Mouse (Mus musculus): ENCODE data around the gene Thsd7a. TPM values are rescaled to one million over a fixed set of nuclear protein-coding genes. Genes with fewer than 3 reads are reported as not detected.

The Thsd7a gene
- polyA plus RNA-seq, 1 experiment from 2014 or later, result 2.7 TPM

DNA sequence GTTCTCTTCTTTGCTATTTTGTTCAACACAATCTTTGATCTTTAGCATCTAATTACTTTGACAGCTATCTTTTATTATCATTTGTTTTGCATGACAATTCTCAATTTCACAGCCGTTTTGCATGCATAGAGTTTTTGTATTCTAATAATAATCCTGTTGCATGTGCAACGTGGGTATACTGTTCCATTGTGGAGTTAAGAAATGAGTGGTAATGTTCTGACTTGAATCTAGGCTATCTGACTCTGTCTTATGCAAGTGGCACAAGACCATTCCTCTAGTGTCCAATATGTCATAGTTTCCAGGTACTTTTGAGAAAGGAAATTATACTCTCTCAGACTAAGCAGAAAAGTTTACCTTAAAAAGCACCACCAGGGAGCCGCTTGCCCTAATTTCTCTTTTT is 206.7 kb downstream of the Thsd7a start:
- Histone ChIP-seq H3K27me3 (ENCODE audit: insufficient read depth, poor library complexity, severe bottlenecking) (no peaks in the 10 kb centered on the region), H3K9me3 (no peaks in the 10 kb centered on the region), H3K36me3 (no peaks in the 10 kb centered on the region), H3K4me1 (no peaks in the 10 kb centered on the region), H3K27ac (no peak overlapping the region), H3K4me3 (no peak overlapping the region)
- WGBS, result 68% methylated on average over 3 of the region's 3 CpGs
- DNase-seq (ENCODE audit: low spot score), result no peak

DNA sequence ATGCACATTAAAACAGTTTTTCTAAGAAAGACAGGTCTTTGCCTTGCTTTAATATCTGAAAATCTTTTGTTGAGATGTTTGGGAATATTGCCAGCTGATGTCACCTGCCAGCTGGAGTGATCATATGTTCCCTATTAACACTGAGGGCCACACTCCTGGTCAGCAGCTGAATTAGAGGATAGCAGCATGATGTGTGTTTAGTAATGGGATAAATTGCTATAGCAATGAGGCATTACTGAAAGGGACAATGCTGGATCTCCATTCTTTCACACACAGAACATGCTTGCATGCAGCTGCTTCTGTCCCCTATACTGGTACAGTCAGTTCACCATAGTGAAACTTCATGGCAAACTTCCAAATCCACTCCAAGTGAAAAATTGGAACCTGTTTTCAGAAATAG is 230.1 kb downstream of the Thsd7a start:
- H3K4me1 ChIP-seq, result no peaks in the 10 kb centered on the region
- H3K4me3 ChIP-seq, result no peak overlapping the region
- DNase-seq (ENCODE audit: low spot score), result no peak

DNA sequence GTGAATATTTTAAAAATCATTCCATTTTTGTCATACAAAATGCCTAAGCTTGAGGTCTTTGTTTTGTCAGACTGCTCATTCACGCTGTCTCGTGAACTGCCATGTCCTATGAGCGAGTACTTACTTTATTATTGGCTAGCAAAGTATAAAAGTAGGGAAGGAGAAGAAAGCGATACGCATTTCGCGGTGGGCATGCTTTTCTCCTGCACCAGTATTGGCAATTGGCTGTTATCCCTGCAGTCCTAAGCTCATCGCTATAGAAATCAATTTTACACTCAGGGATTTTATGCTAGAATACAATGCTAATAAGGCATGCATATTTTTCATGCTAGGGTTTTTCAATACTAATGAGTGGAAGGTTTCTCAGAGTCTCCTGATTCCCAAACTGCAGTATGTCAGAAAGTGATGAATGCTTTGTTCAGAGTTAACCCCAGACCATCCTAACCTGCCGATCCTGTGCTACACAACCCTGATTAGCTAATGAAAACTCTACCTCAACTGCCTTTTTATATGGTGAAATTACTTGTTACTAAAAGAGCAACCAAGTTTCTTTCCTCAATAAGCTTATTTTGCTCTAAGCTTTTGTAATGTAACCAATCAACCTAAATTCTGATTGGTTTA is 230.8 kb downstream of the Thsd7a start:
- H3K27me3 ChIP-seq (ENCODE audit: insufficient read depth, poor library complexity, severe bottlenecking), result no peaks in the 10 kb centered on the region
- WGBS, result 85% methylated on average over 9 of the region's 9 CpGs
- no peak overlapping the region for H3K27ac ChIP-seq
- H3K36me3 ChIP-seq, result no peaks in the 10 kb centered on the region
- no peak overlapping the region for H3K4me3 ChIP-seq
- no peak for DNase-seq (ENCODE audit: low spot score)
- no peaks in the 10 kb centered on the region for H3K9me3 ChIP-seq
- H3K4me1 ChIP-seq, result no peaks in the 10 kb centered on the region

More for the DNA sequence above, 230.1 kb downstream of the Thsd7a start:
- H3K27me3 ChIP-seq (ENCODE audit: insufficient read depth, poor library complexity, severe bottlenecking), result no peaks in the 10 kb centered on the region
- H3K36me3 ChIP-seq, result no peaks in the 10 kb centered on the region
- no peaks in the 10 kb centered on the region for H3K9me3 ChIP-seq
- H3K27ac ChIP-seq, result no peak overlapping the region

DNA sequence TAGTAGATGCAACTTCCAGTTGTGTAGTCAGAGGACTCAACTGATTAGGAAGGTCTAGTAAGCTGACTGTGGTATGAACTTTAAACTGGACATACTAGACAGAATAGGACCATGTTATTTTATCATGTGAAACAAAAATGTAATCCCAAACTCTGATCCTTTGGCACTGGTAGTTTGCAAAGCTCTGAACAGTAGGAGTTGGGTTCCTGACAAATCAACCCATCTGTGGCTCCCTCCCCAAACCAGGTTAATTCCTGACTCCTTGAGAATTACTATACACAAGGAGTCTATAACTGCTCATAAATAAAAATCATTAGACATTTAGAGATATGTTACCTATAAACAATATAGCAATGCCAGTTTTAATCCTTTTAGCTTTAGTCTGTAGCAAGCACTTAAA is 231.5 kb downstream of the Thsd7a start:
- Histone ChIP-seq H3K36me3 (no peaks in the 10 kb centered on the region), H3K4me3 (no peak overlapping the region), H3K27ac (no peak overlapping the region), H3K27me3 (ENCODE audit: insufficient read depth, poor library complexity, severe bottlenecking) (no peaks in the 10 kb centered on the region), H3K9me3 (no peaks in the 10 kb centered on the region), H3K4me1 (no peaks in the 10 kb centered on the region)
- no peak for DNase-seq (ENCODE audit: low spot score)

DNA sequence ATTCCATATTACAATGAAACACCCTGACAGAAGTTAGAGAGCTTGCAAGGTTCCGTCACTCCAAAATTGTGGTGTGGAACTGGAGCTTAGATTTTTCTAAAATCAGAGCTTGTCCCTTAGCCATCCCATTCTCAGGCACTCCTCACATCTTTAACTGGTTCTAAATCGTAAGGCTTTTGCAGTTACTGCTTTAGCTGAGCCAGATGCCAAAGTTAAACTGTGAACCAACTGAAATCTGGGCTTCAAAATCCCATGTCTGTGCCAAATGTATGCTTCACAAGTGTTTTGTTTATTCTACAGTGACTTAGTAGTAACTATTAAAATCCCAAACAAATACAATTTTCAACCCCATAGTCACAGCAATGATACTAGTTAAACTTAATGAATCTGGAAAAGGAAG is 242.3 kb downstream of the Thsd7a start:
- Histone ChIP-seq H3K36me3 (no peaks in the 10 kb centered on the region), H3K4me3 (no peak overlapping the region), H3K27me3 (ENCODE audit: insufficient read depth, poor library complexity, severe bottlenecking) (no peaks in the 10 kb centered on the region), H3K27ac (no peak overlapping the region), H3K4me1 (no peaks in the 10 kb centered on the region), H3K9me3 (no peaks in the 10 kb centered on the region)
- WGBS, result 81% methylated on average over 2 of the region's 2 CpGs
- no peak for DNase-seq (ENCODE audit: low spot score)

DNA sequence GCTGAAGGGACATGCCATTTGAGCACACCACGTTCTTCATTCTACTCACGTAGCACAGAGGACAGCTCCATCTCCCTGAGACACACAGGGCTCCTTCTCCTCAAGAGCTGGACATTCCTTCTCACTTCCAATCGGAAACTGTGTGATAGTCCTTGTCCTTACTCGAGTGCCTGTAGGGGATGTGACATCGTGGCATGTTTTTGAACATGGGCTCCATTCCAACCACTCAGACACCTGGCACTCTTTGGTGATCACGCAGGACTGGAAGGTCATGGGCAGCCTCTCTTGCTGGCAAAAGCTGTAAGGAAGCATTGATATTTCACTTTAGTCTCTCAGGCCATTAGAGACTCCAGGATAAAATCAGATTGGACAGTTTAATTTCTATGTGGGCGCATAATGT is 245.3 kb downstream of the Thsd7a start:
- DNase-seq (ENCODE audit: low spot score), result no peak
- Histone ChIP-seq H3K4me1 (no peaks in the 10 kb centered on the region), H3K27ac (no peak overlapping the region), H3K27me3 (ENCODE audit: insufficient read depth, poor library complexity, severe bottlenecking) (no peaks in the 10 kb centered on the region), H3K9me3 (no peaks in the 10 kb centered on the region), H3K4me3 (no peak overlapping the region), H3K36me3 (no peaks in the 10 kb centered on the region)
- WGBS, result 83% methylated on average over 7 of the region's 7 CpGs

DNA sequence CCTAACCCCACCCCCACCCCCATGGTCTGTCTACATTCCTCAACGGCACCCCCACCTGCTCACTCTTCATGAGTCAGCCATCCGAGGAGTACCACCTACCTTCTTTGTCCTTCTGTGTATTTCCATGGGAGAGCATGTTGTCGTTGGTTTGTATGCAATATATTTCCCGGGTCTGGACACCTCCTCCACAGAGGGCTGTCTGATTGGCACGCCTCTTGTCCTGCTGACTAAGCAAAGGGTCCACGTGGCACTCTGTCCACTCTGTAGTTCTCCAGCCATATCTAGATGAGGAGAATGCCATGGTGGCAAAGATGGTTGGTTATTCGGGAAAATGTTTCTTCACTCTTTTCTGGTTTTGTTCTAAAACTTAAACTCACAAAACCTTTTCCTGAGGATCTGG is 248.3 kb downstream of the Thsd7a start:
- Histone ChIP-seq H3K36me3 (no peaks in the 10 kb centered on the region), H3K27ac (no peak overlapping the region), H3K4me3 (no peak overlapping the region), H3K9me3 (no peaks in the 10 kb centered on the region), H3K27me3 (ENCODE audit: insufficient read depth, poor library complexity, severe bottlenecking) (no peaks in the 10 kb centered on the region), H3K4me1 (no peaks in the 10 kb centered on the region)
- WGBS, result 84% methylated on average over 7 of the region's 7 CpGs
- no peak for DNase-seq (ENCODE audit: low spot score)

DNA sequence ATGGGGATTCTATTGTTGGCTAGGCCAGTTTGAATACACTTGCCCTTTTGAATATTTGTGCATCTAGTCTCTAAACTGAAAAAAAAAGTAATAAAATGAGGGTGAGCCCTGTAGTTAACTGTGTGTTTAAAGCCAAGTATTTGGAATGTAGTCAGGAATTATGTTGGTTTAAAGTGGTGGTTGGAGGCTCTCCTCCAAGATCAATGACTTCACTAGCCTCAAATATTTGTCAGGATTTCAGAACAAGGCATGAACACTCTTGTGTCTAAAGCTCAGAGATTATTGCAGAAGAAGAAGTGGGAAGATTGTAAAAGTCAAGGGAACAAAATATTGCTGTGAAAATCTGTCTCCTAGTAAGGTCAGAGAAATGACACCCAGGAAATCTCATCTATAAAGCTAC is 249.3 kb downstream of the Thsd7a start:
- Histone ChIP-seq H3K27me3 (ENCODE audit: insufficient read depth, poor library complexity, severe bottlenecking) (no peaks in the 10 kb centered on the region), H3K4me1 (no peaks in the 10 kb centered on the region), H3K36me3 (no peaks in the 10 kb centered on the region), H3K27ac (no peak overlapping the region), H3K4me3 (no peak overlapping the region), H3K9me3 (no peaks in the 10 kb centered on the region)
- no peak for DNase-seq (ENCODE audit: low spot score)

DNA sequence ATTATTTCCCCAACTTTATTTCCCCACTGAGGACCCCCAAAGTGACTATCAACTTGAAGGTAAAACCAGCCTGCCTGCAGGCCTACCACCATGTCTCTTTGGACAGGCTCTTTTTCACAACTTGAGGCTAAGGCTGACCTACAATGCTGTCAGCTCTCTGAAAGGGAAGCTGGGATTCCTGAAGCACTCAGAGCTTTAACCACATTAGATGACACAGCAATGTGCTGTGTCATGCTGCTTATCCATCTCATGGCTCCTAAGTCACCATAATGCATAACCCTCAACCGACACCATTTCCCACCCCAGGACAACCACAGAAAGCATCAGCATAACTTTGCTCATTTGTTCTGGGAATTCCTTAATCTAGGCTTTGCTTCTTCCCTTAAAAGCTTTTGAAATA is 255.6 kb downstream of the Thsd7a start:
- H3K27ac ChIP-seq, result no peak overlapping the region
- WGBS, result 95% methylated on average over 1 of the region's 1 CpGs
- no peak for DNase-seq (ENCODE audit: low spot score)

DNA sequence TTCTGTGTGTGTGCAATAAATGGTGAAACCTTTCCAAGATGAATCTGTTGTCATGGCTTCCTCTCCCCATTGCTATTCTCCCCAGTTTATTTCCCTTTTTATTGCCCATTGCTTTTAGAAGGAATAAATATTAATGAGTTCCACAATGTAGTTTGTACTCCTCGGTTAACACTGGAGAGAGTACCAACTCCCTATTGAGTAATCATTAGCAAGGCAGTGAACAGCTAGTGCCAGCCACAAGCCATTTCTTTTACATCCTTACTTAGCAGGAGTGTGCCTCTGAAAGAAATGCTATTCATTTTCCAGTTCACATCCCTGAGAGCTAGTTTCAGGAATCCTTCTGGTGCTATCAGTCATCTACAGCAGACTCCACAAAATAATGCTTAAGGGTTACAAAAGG is 260.3 kb downstream of the Thsd7a start:
- no peak overlapping the region for H3K4me3 ChIP-seq
- WGBS, result 85% methylated on average over 1 of the region's 1 CpGs
- no peaks in the 10 kb centered on the region for H3K36me3 ChIP-seq
- H3K27me3 ChIP-seq (ENCODE audit: insufficient read depth, poor library complexity, severe bottlenecking), result no peaks in the 10 kb centered on the region
- no peaks in the 10 kb centered on the region for H3K4me1 ChIP-seq
- no peak overlapping the region for H3K27ac ChIP-seq
- DNase-seq (ENCODE audit: low spot score), result no peak
- no peaks in the 10 kb centered on the region for H3K9me3 ChIP-seq

More for the DNA sequence above, 255.6 kb downstream of the Thsd7a start:
- no peaks in the 10 kb centered on the region for H3K36me3 ChIP-seq
- H3K9me3 ChIP-seq, result no peaks in the 10 kb centered on the region
- H3K4me1 ChIP-seq, result no peaks in the 10 kb centered on the region
- no peaks in the 10 kb centered on the region for H3K27me3 ChIP-seq (ENCODE audit: insufficient read depth, poor library complexity, severe bottlenecking)
- H3K4me3 ChIP-seq, result no peak overlapping the region

DNA sequence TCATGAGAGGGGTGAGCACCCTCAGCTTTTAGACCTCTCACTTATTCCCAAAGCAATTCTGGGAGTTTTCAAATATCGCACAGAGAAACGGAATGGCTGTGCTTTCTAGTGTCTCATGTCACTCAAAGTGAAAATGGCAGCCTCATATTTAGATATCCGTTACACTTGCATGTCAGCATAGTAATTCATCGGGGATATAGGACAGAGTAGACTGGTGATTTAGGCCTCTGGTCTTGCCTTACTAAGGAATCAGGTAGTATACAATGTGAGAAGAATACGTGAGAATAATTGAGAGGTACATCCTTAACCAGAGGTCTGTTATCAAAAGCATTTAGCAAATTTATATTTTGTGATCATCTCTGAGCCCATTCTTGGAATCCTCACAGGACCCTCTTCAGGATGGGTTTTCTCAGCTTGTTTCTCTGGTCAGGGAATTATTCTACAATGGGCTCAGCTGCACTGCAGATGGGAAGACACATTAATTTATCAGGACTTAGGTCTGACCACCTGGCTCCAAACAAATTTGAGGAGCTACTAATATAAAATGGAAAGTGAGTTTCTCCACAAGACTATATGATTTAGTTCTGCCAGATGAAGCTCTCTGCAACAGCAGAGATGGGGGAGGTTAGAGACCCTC is 267.6 kb downstream of the Thsd7a start:
- Histone ChIP-seq H3K27ac (no peak overlapping the region), H3K27me3 (ENCODE audit: insufficient read depth, poor library complexity, severe bottlenecking) (no peaks in the 10 kb centered on the region), H3K36me3 (no peaks in the 10 kb centered on the region), H3K4me1 (no peaks in the 10 kb centered on the region), H3K9me3 (no peaks in the 10 kb centered on the region), H3K4me3 (no peak overlapping the region)
- DNase-seq (ENCODE audit: low spot score), result no peak
- 88% methylated on average over 5 of the region's 5 CpGs for WGBS

DNA sequence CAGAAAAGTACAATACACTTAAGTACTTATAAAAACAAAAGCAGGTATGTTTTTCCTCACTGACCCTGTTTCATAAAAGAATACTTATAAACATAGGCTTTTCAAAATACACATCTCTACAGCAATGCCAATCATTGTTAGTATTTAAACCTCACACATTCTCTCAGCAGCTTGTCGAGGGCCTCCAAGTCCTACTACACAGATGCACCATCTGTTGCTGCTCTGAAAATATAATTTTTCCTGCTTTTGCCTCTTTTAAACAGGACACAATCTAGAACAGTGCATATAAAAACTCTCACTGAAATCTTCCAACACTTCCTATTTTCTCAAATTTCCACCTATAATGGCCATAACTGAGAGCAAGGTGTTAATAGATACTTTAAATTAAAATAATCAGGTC is 270.9 kb downstream of the Thsd7a start:
- no peak overlapping the region for H3K4me3 ChIP-seq
- no peaks in the 10 kb centered on the region for H3K4me1 ChIP-seq
- no peaks in the 10 kb centered on the region for H3K9me3 ChIP-seq
- WGBS, result 79% methylated on average over 1 of the region's 1 CpGs
- no peak for DNase-seq (ENCODE audit: low spot score)
- no peaks in the 10 kb centered on the region for H3K36me3 ChIP-seq
- H3K27ac ChIP-seq, result no peak overlapping the region
- H3K27me3 ChIP-seq (ENCODE audit: insufficient read depth, poor library complexity, severe bottlenecking), result no peaks in the 10 kb centered on the region

DNA sequence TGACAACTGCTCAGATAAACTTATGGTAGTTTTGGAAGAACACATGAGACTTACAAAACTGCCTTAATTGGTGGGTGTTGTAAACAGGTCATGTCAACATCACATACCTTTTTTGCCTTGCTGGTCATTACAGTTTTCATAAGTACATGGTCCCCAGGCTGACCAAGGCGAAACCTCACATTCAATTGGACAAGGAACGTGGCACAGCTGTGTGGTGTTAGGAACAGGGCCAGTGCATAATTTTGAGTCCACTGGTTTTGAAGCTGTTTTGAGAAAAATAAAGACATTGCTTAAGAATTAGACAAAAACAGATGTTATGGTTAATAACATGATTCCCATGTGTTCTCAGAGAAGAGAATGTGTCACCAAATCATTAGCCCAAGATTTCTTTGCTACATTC is 278.3 kb downstream of the Thsd7a start:
- WGBS, result 87% methylated on average over 2 of the region's 2 CpGs
- H3K4me3 ChIP-seq, result no peak overlapping the region

More for the DNA sequence above, 278.3 kb downstream of the Thsd7a start:
- H3K4me1 ChIP-seq, result peaks cover 9% of the 10 kb centered on the region
- no peaks in the 10 kb centered on the region for H3K9me3 ChIP-seq
- H3K27ac ChIP-seq, result no peak overlapping the region
- H3K27me3 ChIP-seq (ENCODE audit: insufficient read depth, poor library complexity, severe bottlenecking), result no peaks in the 10 kb centered on the region
- H3K36me3 ChIP-seq, result no peaks in the 10 kb centered on the region
- no peak for DNase-seq (ENCODE audit: low spot score)
